Mouse (Mus musculus) splenic B cell, adult 2 months (primary cell): ENCODE data around the gene Eif2a.
A peak's percentile ranks its signal among the peaks of the same experiment; 100 is the strongest.

Experiments
- DNase-seq: peaks from one replicate; pipeline ENCODE4 v3.0.0-alpha.2; 2011; ENCODE audit warnings: low read depth, low spot score
- H3K27me3 ChIP-seq: 2 replicates; pipeline ENCODE4 v1.6.1; 2012; ENCODE audit warnings: mild to moderate bottlenecking, low read length, moderate library complexity, mixed read lengths; ENCODE audit not compliant: control insufficient read depth, poor library complexity, insufficient read depth, severe bottlenecking
- H3K36me3 ChIP-seq: 2 replicates; pipeline ENCODE4 v1.6.1; 2012; ENCODE audit warnings: mild to moderate bottlenecking, low read length, moderate library complexity, mixed read lengths; ENCODE audit not compliant: control insufficient read depth, poor library complexity, insufficient read depth, severe bottlenecking

Eif2a gene

GRCm38 (mm10) chr3:58525652-58526407 lies at the start of gene Eif2a, which contains the start of gene Serp1:
Eif2a (plus strand) TSS chr3:58525821.
Serp1 (minus strand) TSS chr3:58525892.
- peak; percentile 99 for DNase-seq
- peaks cover 17% of the 10 kb centered on the region for H3K36me3 ChIP-seq

GRCm38 (mm10) chr3:58478755-58479455 lies 46.7 kb upstream of the Eif2a start:
- no peaks in the 10 kb centered on the region for H3K36me3 ChIP-seq
- no peak for DNase-seq
- H3K27me3 ChIP-seq, result no peaks in the 10 kb centered on the region

More at GRCm38 (mm10) chr3:58525652-58526407, at the start of gene Eif2a, which contains the start of gene Serp1:
- H3K27me3 ChIP-seq, result no peaks in the 10 kb centered on the region

GRCm38 (mm10) chr3:58485883-58486282 lies 39.7 kb upstream of the Eif2a start:
- Histone ChIP-seq H3K36me3 (no peaks in the 10 kb centered on the region), H3K27me3 (no peaks in the 10 kb centered on the region)
- peak; percentile 71 for DNase-seq

GRCm38 (mm10) chr3:58487121-58487520 lies 38.5 kb upstream of the Eif2a start:
- H3K27me3 ChIP-seq, result no peaks in the 10 kb centered on the region
- no peaks in the 10 kb centered on the region for H3K36me3 ChIP-seq
- peak; percentile 35 for DNase-seq

- H3K27me3 ChIP-seq, result no peaks in the 10 kb centered on the region
- peak; percentile 34 for DNase-seq
- H3K36me3 ChIP-seq, result no peaks in the 10 kb centered on the region
Observed at GRCm38 (mm10) chr3:58487999-58488775, 37.4 kb upstream of the Eif2a start.

GRCm38 (mm10) chr3:58490787-58491186 lies 34.8 kb upstream of the Eif2a start:
- peak; percentile 74 for DNase-seq
- no peaks in the 10 kb centered on the region for H3K36me3 ChIP-seq
- H3K27me3 ChIP-seq, result no peaks in the 10 kb centered on the region

- no peak for DNase-seq
- H3K36me3 ChIP-seq, result no peaks in the 10 kb centered on the region
Observed at GRCm38 (mm10) chr3:58493621-58494020, 32.0 kb upstream of the Eif2a start.

GRCm38 (mm10) chr3:58501961-58502360 lies 23.7 kb upstream of the Eif2a start:
- DNase-seq, result peak; percentile 57
- H3K36me3 ChIP-seq, result no peaks in the 10 kb centered on the region
- no peaks in the 10 kb centered on the region for H3K27me3 ChIP-seq

More at GRCm38 (mm10) chr3:58493621-58494020, 32.0 kb upstream of the Eif2a start:
- H3K27me3 ChIP-seq, result no peaks in the 10 kb centered on the region

GRCm38 (mm10) chr3:58503720-58504333 lies 21.8 kb upstream of the Eif2a start:
- Histone ChIP-seq H3K36me3 (no peaks in the 10 kb centered on the region), H3K27me3 (no peaks in the 10 kb centered on the region)
- DNase-seq, result peak; percentile 30

GRCm38 (mm10) chr3:58504676-58505075 lies 20.9 kb upstream of the Eif2a start:
- no peak for DNase-seq
- H3K36me3 ChIP-seq, result no peaks in the 10 kb centered on the region
- H3K27me3 ChIP-seq, result no peaks in the 10 kb centered on the region

GRCm38 (mm10) chr3:58508020-58508750 lies 17.4 kb upstream of the Eif2a start:
- DNase-seq, result peak; percentile 59
- Histone ChIP-seq H3K36me3 (no peaks in the 10 kb centered on the region), H3K27me3 (no peaks in the 10 kb centered on the region)

- peak; percentile 64 for DNase-seq
- no peaks in the 10 kb centered on the region for H3K36me3 ChIP-seq
- no peaks in the 10 kb centered on the region for H3K27me3 ChIP-seq
Observed at GRCm38 (mm10) chr3:58511581-58511980, 14.0 kb upstream of the Eif2a start.

GRCm38 (mm10) chr3:58512740-58513139 lies 12.9 kb upstream of the Eif2a start:
- H3K27me3 ChIP-seq, result no peaks in the 10 kb centered on the region
- no peak for DNase-seq
- no peaks in the 10 kb centered on the region for H3K36me3 ChIP-seq

- peak; percentile 74 for DNase-seq
- Histone ChIP-seq H3K27me3 (no peaks in the 10 kb centered on the region), H3K36me3 (no peaks in the 10 kb centered on the region)
Observed at GRCm38 (mm10) chr3:58513483-58513882, 12.1 kb upstream of the Eif2a start.
